Mouse (Mus musculus): ENCODE results near the gene Ankrd44.

- TF ChIP-seq CTCF (IDR thresholded peaks at IDR 0.05; ENCODE audit: borderline replicate concordance, insufficient read depth, low read depth, low read length) (no peak), POLR2A (IDR thresholded peaks at IDR 0.05; ENCODE audit: borderline replicate concordance, insufficient read depth, low read length) (no peak)
These were observed 325.9 kb downstream of the Ankrd44 start for GRCm38 (mm10) chr1:54600275-54600674.
